Mouse (Mus musculus): Measurements from ENCODE around the gene Atxn2. TPM values are rescaled to one million over a fixed set of nuclear protein-coding genes. Genes with fewer than 3 reads are reported as not detected.

Atxn2 gene
- polyA plus RNA-seq, 1 experiment from 2014 or later, result 43.5 TPM

DNA sequence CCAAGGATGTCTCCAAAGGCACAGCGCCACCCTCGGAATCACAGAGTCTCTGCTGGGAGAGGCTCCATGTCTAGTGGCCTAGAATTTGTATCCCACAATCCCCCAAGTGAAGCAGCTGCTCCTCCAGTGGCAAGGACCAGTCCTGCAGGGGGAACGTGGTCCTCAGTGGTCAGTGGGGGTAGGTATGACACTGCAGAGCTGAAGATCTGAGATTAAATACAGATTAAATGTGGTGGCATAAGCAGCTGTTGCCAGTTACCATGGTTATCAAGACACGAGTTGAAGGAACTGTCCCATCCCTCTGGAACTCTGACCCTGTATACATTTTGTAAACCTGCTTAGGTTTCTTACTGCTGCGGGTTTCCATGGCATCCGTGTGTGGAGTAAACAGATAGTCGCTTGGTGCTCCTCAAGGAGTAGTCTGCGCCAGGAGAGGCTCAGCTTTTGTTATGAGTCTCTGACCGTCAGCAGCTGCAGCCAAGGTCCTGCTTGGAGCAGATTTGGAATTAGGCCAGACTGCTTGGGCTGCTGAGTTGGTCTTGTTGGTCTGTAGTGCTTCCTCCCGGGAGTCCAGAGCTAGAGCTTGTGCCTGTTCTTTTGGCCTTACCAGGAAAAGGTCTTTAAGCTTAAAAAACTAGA is 72.8 kb downstream of the Atxn2 start:
- no peak overlapping the region for H3K9ac ChIP-seq (ENCODE audit: low read length)
- peak; percentile 43 for DNase-seq (ENCODE audit: low spot score)
- no peak overlapping the region for H3K27ac ChIP-seq (ENCODE audit: low read depth, low read length)
- H3K27me3 ChIP-seq (replicated peaks; ENCODE audit: control insufficient read depth, insufficient read depth, low read length), result no peaks in the 10 kb centered on the region
- ATAC-seq, result no peak
- no peaks in the 10 kb centered on the region for H3K4me1 ChIP-seq (ENCODE audit: control insufficient read depth, insufficient read depth, low read length)
- H3K4me3 ChIP-seq (ENCODE audit: low read depth, low read length), result no peak overlapping the region
- no peak overlapping the region for H3K4me2 ChIP-seq (ENCODE audit: low read length)
- WGBS, result 73% methylated on average over 10 of the region's 10 CpGs
- H3K9me3 ChIP-seq (replicated peaks; ENCODE audit: control insufficient read depth, low read length), result no peaks in the 10 kb centered on the region
- peaks cover 60% of the 10 kb centered on the region for H3K36me3 ChIP-seq (ENCODE audit: control insufficient read depth, insufficient read depth, low read length)

DNA sequence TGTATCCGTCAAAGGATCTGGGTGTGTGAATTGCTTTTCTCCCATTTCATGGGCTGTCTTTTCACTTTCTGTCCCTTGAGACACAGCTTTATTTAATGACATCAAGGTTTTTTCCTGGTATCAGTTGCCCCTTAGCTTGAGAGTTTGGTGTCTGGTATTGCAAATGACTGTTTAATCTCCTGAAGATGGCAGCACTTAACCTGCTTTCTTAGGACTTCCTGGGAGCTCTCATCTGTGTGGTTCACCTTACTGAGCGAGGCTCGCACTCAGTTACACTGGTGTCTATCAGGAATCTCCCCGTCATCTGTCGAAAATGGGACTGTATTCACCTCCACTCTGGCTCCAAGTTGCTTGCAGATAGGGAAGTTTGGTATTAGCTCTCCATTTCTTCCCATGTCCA is 79.9 kb downstream of the Atxn2 start:
- Histone ChIP-seq H3K27me3 (replicated peaks; ENCODE audit: control insufficient read depth, insufficient read depth, low read length) (no peaks in the 10 kb centered on the region), H3K9ac (ENCODE audit: low read length) (no peak overlapping the region), H3K27ac (ENCODE audit: low read depth, low read length) (no peak overlapping the region), H3K4me2 (ENCODE audit: low read length) (no peak overlapping the region), H3K36me3 (ENCODE audit: control insufficient read depth, insufficient read depth, low read length) (peaks cover 66% of the 10 kb centered on the region), H3K4me1 (ENCODE audit: control insufficient read depth, insufficient read depth, low read length) (no peaks in the 10 kb centered on the region), H3K4me3 (ENCODE audit: low read depth, low read length) (no peak overlapping the region), H3K9me3 (replicated peaks; ENCODE audit: control insufficient read depth, low read length) (no peaks in the 10 kb centered on the region)
- 90% methylated on average over 5 of the region's 5 CpGs for WGBS
- ATAC-seq (no peak), DNase-seq (ENCODE audit: low spot score) (peak; percentile 16)

DNA sequence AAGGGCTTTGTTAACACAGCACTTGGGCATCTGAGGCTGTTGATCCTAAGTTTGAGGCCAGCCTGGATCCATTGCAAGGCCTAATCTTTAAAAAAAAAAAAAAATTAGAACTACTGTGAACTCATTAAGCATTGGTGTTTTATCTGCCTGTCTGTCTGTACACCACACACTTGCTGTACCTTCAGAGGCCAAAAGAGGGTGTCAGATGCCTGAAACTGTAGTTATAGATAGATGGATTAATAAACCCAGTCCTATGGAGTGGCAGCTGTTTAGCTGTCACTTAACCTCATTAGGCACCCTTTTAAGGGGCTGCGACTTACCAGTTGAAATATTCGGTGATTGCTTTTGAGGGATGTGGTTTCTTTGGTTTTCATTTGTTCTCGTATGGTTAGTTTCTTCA is 84.7 kb downstream of the Atxn2 start:
- no peak overlapping the region for H3K4me3 ChIP-seq (ENCODE audit: low read depth, low read length)
- no peak overlapping the region for H3K27ac ChIP-seq (ENCODE audit: low read depth, low read length)
- no peak overlapping the region for H3K4me2 ChIP-seq (ENCODE audit: low read length)
- no peak for ATAC-seq
- no peak overlapping the region for H3K9ac ChIP-seq (ENCODE audit: low read length)
- H3K27me3 ChIP-seq (replicated peaks; ENCODE audit: control insufficient read depth, insufficient read depth, low read length), result no peaks in the 10 kb centered on the region
- no peaks in the 10 kb centered on the region for H3K4me1 ChIP-seq (ENCODE audit: control insufficient read depth, insufficient read depth, low read length)
- no peaks in the 10 kb centered on the region for H3K9me3 ChIP-seq (replicated peaks; ENCODE audit: control insufficient read depth, low read length)
- H3K36me3 ChIP-seq (ENCODE audit: control insufficient read depth, insufficient read depth, low read length), result peaks cover 73% of the 10 kb centered on the region
- 81% methylated on average over 3 of the region's 3 CpGs for WGBS
- peak; percentile 9 for DNase-seq (ENCODE audit: low spot score)

DNA sequence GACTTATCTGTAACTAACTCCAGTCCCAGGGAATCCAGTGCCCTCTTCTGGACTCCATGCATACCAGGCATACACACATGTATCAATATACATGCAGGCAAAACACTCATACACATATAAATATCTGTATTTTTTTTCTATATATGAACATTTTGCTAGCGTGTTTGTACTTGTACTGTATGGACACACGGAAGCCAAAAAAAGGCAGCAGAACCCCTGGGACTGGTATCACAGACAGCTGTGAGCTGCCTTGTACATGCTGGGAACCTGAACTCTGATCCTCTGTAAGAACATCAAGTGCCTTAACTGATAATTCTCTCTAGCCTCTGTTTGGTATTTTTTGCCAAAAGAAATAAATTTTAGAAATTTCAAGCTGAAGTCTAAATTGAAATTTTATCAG is 87.3 kb downstream of the Atxn2 start:
- H3K4me1 ChIP-seq (ENCODE audit: control insufficient read depth, insufficient read depth, low read length), result no peaks in the 10 kb centered on the region
- ATAC-seq, result no peak
- 96% methylated on average over 2 of the region's 2 CpGs for WGBS
- no peaks in the 10 kb centered on the region for H3K9me3 ChIP-seq (replicated peaks; ENCODE audit: control insufficient read depth, low read length)
- H3K27ac ChIP-seq (ENCODE audit: low read depth, low read length), result no peak overlapping the region
- H3K4me2 ChIP-seq (ENCODE audit: low read length), result no peak overlapping the region
- H3K4me3 ChIP-seq (ENCODE audit: low read depth, low read length), result no peak overlapping the region
- DNase-seq (ENCODE audit: low spot score), result no peak
- H3K9ac ChIP-seq (ENCODE audit: low read length), result no peak overlapping the region
- H3K27me3 ChIP-seq (replicated peaks; ENCODE audit: control insufficient read depth, insufficient read depth, low read length), result no peaks in the 10 kb centered on the region
- H3K36me3 ChIP-seq (ENCODE audit: control insufficient read depth, insufficient read depth, low read length), result peaks cover 82% of the 10 kb centered on the region

DNA sequence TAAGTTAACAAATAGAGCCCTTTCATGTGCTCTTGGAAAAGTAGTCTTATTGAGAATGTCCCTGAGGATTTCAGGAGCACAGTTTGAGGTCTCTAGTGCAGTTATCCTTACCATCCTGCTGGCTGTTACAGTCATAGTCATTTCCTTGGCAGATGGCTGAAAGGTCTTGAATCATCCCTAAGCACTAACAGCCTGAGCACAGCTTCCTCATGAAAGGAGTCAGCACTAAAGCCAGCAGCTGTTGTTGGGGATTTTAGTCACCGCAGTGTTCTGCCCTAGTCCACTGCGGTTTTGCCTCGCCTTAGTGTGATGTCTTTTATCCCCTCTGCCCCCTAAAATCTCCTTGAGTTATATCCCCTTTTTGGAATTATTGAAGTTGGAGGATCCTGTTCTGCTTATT is 96.0 kb downstream of the Atxn2 start:
- Histone ChIP-seq H3K36me3 (ENCODE audit: control insufficient read depth, insufficient read depth, low read length) (peaks cover 62% of the 10 kb centered on the region), H3K9ac (ENCODE audit: low read length) (no peak overlapping the region), H3K4me3 (ENCODE audit: low read depth, low read length) (no peak overlapping the region), H3K27me3 (replicated peaks; ENCODE audit: control insufficient read depth, insufficient read depth, low read length) (no peaks in the 10 kb centered on the region), H3K4me2 (ENCODE audit: low read length) (no peak overlapping the region), H3K4me1 (ENCODE audit: control insufficient read depth, insufficient read depth, low read length) (0 out of 2 replicates have a peak, but pooled peaks cover 2% of the 10 kb centered on the region), H3K9me3 (replicated peaks; ENCODE audit: control insufficient read depth, low read length) (no peaks in the 10 kb centered on the region), H3K27ac (ENCODE audit: low read depth, low read length) (no peak overlapping the region)
- peak; percentile 25 for DNase-seq (ENCODE audit: low spot score)
- 85% methylated on average over 3 of the region's 3 CpGs for WGBS
- no peak for ATAC-seq

DNA sequence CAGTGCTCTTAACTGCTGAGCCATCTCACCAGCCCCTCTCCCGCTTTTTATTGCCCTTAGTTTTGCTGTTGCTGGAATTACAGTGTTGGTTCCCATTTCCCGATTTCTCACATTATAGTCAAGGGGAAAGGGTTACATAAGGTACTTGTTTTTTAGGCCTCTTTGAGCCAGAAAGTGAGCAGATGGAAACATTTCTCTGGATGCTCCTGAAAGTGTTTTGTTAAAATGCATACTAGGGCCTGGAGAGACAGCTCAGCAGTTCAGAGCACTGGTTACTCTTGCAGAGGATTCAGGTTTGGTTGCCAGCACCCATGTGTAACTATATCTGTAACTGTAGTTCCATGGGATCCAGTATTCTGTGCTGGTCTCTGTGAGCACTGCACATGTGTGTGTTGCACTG is 97.1 kb downstream of the Atxn2 start:
- Histone ChIP-seq H3K27ac (ENCODE audit: low read depth, low read length) (no peak overlapping the region), H3K4me3 (ENCODE audit: low read depth, low read length) (no peak overlapping the region), H3K9me3 (replicated peaks; ENCODE audit: control insufficient read depth, low read length) (no peaks in the 10 kb centered on the region), H3K4me2 (ENCODE audit: low read length) (no peak overlapping the region), H3K9ac (ENCODE audit: low read length) (no peak overlapping the region), H3K4me1 (ENCODE audit: control insufficient read depth, insufficient read depth, low read length) (0 out of 2 replicates have a peak, but pooled peaks cover 2% of the 10 kb centered on the region), H3K27me3 (replicated peaks; ENCODE audit: control insufficient read depth, insufficient read depth, low read length) (no peaks in the 10 kb centered on the region), H3K36me3 (ENCODE audit: control insufficient read depth, insufficient read depth, low read length) (peaks cover 62% of the 10 kb centered on the region)
- no peak for ATAC-seq
- WGBS, result 87% methylated on average over 2 of the region's 2 CpGs
- DNase-seq (ENCODE audit: low spot score), result no peak

DNA sequence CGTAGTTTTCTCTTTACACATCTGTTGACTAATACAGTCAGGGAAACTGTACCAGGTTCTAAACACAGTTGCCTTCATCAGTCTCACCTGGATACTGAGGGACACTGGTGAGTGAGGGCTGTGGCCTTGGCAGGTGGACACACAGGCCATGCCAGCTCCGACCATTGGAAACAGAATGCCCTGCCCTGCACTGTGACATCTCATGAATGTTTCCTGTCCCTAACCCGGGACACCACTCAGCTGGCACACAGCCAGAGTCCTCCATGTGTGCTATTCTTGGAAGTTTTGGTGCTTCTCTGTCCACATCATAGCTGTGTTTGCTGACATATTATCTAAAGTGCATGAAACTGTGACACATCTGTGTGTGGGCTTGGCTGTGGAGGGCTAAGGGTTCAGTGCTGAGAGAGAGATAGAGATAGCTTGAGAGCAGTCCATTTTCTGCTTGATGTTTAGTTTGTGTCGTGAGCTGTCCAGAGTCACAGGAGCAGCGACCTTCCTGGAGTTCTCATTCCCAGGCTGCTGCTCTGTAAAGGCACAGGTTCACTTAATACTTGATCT is 98.6 kb downstream of the Atxn2 start:
- Histone ChIP-seq H3K4me2 (ENCODE audit: low read length) (no peak overlapping the region), H3K27me3 (replicated peaks; ENCODE audit: control insufficient read depth, insufficient read depth, low read length) (no peaks in the 10 kb centered on the region), H3K36me3 (ENCODE audit: control insufficient read depth, insufficient read depth, low read length) (peaks cover 62% of the 10 kb centered on the region), H3K4me3 (ENCODE audit: low read depth, low read length) (no peak overlapping the region), H3K4me1 (ENCODE audit: control insufficient read depth, insufficient read depth, low read length) (0 out of 2 replicates have a peak, but pooled peaks cover 2% of the 10 kb centered on the region), H3K9ac (ENCODE audit: low read length) (no peak overlapping the region), H3K27ac (ENCODE audit: low read depth, low read length) (no peak overlapping the region), H3K9me3 (replicated peaks; ENCODE audit: control insufficient read depth, low read length) (no peaks in the 10 kb centered on the region)
- DNase-seq (ENCODE audit: low spot score) (no peak), ATAC-seq (no peak)
- 76% methylated on average over 5 of the region's 5 CpGs for WGBS

DNA sequence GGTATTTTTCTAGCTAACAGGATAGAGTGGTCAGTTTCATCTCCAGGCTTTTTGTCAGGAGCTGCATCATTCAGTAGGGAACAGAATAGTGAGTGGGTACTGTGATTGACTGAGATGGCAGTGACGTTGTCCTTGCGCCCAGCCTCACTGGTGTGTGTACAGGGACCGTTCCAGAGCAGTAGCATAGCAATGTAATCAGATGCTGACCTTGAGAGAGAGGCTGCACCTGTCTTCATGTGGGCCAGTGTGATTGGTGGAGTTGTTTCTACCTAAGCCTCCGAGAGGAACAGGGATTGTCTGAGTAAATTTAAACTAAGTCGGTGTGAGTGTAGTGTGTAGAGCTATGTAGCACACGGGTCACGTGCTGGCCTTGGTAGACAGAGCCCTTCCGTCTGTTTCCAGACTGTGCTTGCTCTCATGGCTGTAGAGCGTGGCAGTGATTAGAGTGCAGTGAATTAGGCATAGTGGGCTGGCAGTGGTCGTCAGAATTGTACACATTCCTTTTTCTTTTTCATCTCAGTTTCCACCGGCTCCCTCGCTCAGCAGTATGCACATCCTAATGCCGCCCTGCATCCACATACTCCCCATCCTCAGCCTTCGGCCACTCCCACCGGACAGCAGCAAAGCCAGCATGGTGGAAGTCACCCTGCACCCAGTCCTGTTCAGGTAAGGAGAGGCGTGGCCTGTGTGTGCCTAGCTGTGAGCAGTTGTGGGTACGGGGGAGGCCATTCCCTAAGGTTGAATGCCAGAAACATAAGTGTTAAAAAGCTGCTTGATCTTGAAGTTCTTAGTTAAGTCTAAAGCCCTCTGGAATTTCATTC is 99.4 kb downstream of the Atxn2 start:
- Histone ChIP-seq H3K9me3 (replicated peaks; ENCODE audit: control insufficient read depth, low read length) (no peaks in the 10 kb centered on the region), H3K27ac (ENCODE audit: low read depth, low read length) (no peak overlapping the region)

DNA sequence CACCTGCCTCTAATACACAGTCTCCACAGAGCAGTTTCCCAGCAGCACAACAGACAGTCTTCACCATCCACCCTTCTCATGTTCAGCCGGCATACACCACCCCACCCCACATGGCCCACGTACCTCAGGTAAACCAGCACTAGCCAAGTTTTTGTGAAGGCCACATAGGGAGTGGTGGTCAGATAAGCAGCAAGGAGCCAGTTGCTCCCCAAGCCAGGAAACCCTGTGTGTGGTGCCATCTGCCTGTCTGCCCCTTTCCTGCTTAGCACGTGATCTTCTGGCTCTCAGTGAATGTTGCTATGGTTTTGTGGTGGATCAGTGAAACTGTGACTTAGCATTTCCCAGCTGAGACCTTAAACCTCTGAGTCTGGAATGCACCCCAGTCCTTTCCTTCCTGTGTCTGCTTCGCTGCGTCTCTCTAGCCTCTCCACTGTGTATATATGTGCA is 100.4 kb downstream of the Atxn2 start:
- Histone ChIP-seq H3K4me3 (ENCODE audit: low read depth, low read length) (no peak overlapping the region), H3K36me3 (ENCODE audit: control insufficient read depth, insufficient read depth, low read length) (peaks cover 73% of the 10 kb centered on the region), H3K27me3 (replicated peaks; ENCODE audit: control insufficient read depth, insufficient read depth, low read length) (no peaks in the 10 kb centered on the region), H3K9ac (ENCODE audit: low read length) (no peak overlapping the region), H3K4me2 (ENCODE audit: low read length) (no peak overlapping the region), H3K9me3 (replicated peaks; ENCODE audit: control insufficient read depth, low read length) (no peaks in the 10 kb centered on the region), H3K4me1 (ENCODE audit: control insufficient read depth, insufficient read depth, low read length) (no peaks in the 10 kb centered on the region), H3K27ac (ENCODE audit: low read depth, low read length) (no peak overlapping the region)
- 94% methylated on average over 5 of the region's 5 CpGs for WGBS
- no peak for DNase-seq (ENCODE audit: low spot score)
- ATAC-seq, result no peak

More for the DNA sequence above, 99.4 kb downstream of the Atxn2 start:
- H3K4me2 ChIP-seq (ENCODE audit: low read length), result no peak overlapping the region
- no peaks in the 10 kb centered on the region for H3K4me1 ChIP-seq (ENCODE audit: control insufficient read depth, insufficient read depth, low read length)
- H3K36me3 ChIP-seq (ENCODE audit: control insufficient read depth, insufficient read depth, low read length), result peaks cover 64% of the 10 kb centered on the region
- WGBS, result 91% methylated on average over 17 of the region's 17 CpGs
- no peak overlapping the region for H3K4me3 ChIP-seq (ENCODE audit: low read depth, low read length)
- ATAC-seq (no peak), DNase-seq (ENCODE audit: low spot score) (no peak)
- H3K9ac ChIP-seq (ENCODE audit: low read length), result no peak overlapping the region
- H3K27me3 ChIP-seq (replicated peaks; ENCODE audit: control insufficient read depth, insufficient read depth, low read length), result no peaks in the 10 kb centered on the region
